Mouse (Mus musculus) adrenal gland, adult 8-10 months (tissue): ENCODE results near the gene Msantd2. TPM values are rescaled to one million over a fixed set of nuclear protein-coding genes. Genes with fewer than 3 reads are reported as not detected.

Experiments used
- DNase-seq: peaks from one replicate; pipeline ENCODE4 v3.0.0; 2022
- total RNA-seq, 4 experiments: library from RNA; stranded (reverse); gene quantifications; 2 replicates each; pipeline ENCODE4 v1.2.4; 2022

Gene Msantd2
- total RNA-seq, 4 experiments from 2014 or later: 17.2 to 33.2 (median 22.6) TPM

GRCm38 (mm10) chr9:37572204-37572876 lies 83.2 kb downstream of the Msantd2 start:
- DNase-seq: no peak

Other genes with a start within 250 kb of the Msantd2 start
- gene Slc37a2, start 233.6 kb upstream of the Msantd2 start, total RNA-seq: 10 to 100 TPM; 49.8 to 52.3 (median 50.9) TPM
- 1 to 10 TPM; 2.8 to 5.3 (median 3.9) TPM for gene Ccdc15, start 140.9 kb upstream of the Msantd2 start, total RNA-seq
- gene Hepacam, start 122.0 kb upstream of the Msantd2 start, total RNA-seq: under 1 TPM in 3 of 4 experiments, not detected in 1; 0.14 to 0.31 (median 0.30) TPM
- 10 to 100 TPM; 24.3 to 37.8 (median 29.3) TPM for gene Robo4, start 87.4 kb upstream of the Msantd2 start, total RNA-seq
- gene Robo3, start 56.1 kb upstream of the Msantd2 start, total RNA-seq: 1 to 10 TPM; 1.3 to 2.1 (median 1.7) TPM
- 10 to 100 TPM; 32.9 to 60.4 (median 46.6) TPM for gene Esam, start 38.8 kb downstream of the Msantd2 start, total RNA-seq
- 1 to 10 TPM; 3.1 to 7.6 (median 5.4) TPM for gene Vsig2, start 49.9 kb downstream of the Msantd2 start, total RNA-seq
- 1 to 10 TPM; 1.0 to 1.8 (median 1.5) TPM for gene Nrgn, start 63.6 kb downstream of the Msantd2 start, total RNA-seq
- 10 to 100 TPM; 20.8 to 30.8 (median 23.8) TPM for gene Siae, start 66.4 kb downstream of the Msantd2 start, total RNA-seq
- gene Spa17, start 124.4 kb downstream of the Msantd2 start, total RNA-seq: 1 to 10 TPM in 3 of 4 experiments, under 1 TPM in 1; 0.99 to 5.1 (median 3.2) TPM
- gene Tbrg1, start 168.0 kb downstream of the Msantd2 start, total RNA-seq: 10 to 100 TPM; 75.6 to 84.5 (median 81.8) TPM
- gene Panx3, start 179.9 kb downstream of the Msantd2 start, total RNA-seq: under 1 TPM in 2 of 4 experiments, not detected in 2; 0.12 to 0.31 TPM
- gene Olfr160, start 226.9 kb downstream of the Msantd2 start, total RNA-seq: not detected